Mouse (Mus musculus) spleen, embryonic (tissue): ENCODE data around the gene Gm20503.

Source experiments
- CTCF ChIA-PET: fragments of 350-600 bp; sonication (Branson Sonifier 250); formaldehyde crosslinking; loops from one replicate; lab custom pipeline; 2022; lab: Charles Lee

Gene Gm20503

DNA sequence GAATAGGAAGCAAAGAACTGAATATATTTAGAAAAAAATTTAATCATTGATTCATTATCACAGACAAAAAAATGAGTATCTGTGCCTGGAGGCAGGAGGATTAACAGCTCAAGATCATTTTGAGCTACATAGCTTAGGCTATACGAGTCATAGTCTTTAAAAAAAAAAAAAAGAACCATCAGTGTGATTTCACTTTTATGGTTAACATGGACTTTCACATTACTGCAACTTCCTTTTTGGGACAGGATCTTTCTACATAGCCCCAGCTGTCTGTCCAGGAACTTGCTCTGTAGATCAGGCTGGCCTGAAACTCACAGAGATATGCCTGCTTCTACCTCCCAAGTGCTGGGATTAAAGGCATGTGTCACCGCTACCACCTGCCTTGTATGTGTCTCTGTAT is 80.4 kb downstream of the Gm20503 start:
- CTCF ChIA-PET = no interaction called here

DNA sequence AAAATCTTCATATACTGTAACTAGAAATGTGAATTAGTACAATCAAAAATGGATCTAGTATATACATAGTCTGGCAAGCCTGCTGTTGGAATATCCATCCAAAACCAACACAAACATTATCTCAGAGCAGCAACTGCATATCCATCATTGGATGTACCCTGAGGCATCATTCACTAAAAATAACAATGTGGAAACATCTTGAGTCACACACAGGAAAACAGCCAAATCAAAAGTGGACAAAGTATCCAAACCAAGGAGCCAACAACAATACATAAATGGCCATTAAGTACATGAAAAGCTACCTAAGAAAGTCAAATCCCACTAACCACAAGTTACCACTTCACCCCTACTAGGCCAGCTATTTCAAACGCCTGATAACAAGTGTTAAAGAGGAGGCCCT is 86.4 kb downstream of the Gm20503 start:
- CTCF ChIA-PET = no interaction called here
